Mouse (Mus musculus) urinary bladder, adult 2 months (tissue): ENCODE measurements around the gene Nod2. TPM values are rescaled to one million over a fixed set of nuclear protein-coding genes. Genes with fewer than 3 reads are reported as not detected.
"Not testable (repeated sequence)": the region's sequence is repeated elsewhere in the genome, so short reads cannot be mapped to it uniquely, and the experiment has no call there.

Experiments
- DNase-seq: peaks from one replicate; pipeline ENCODE4 v3.0.0; 2022; ENCODE audit warnings: low spot score
- polyA plus RNA-seq: library from polyadenylated mRNA; depleted of rRNA; stranded (reverse); fragments of >200 nt; gene quantifications from 2 replicates; pipeline ENCODE4 v1.2.3, GENCODE M21; 2012

Gene Nod2
- polyA plus RNA-seq, 1 experiment: 0.47 TPM

GRCm38 (mm10) chr8:88633343-88633765 is 13.8 kb upstream of the Nod2 start:
- DNase-seq: no peak

- no peak for DNase-seq
Observed at GRCm38 (mm10) chr8:88635474-88636397, 11.4 kb upstream of the Nod2 start, which contains the start of gene Snx20. Gene Snx20, minus strand, starts transcription at chr8:88636128.

GRCm38 (mm10) chr8:88637092-88638000 is 9.8 kb upstream of the Nod2 start:
- DNase-seq: no peak

- DNase-seq: no peak
Observed at GRCm38 (mm10) chr8:88638908-88639307, 8.2 kb upstream of the Nod2 start.

- no peak for DNase-seq
Observed at GRCm38 (mm10) chr8:88642734-88643564, 4.2 kb upstream of the Nod2 start.

GRCm38 (mm10) chr8:88648322-88648721 is 1.2 kb downstream of the Nod2 start:
- no peak for DNase-seq

- no peak for DNase-seq
Observed at GRCm38 (mm10) chr8:88650016-88650708, 3.0 kb downstream of the Nod2 start.

- not testable (repeated sequence) for DNase-seq
Observed at GRCm38 (mm10) chr8:88651122-88651521, 4.0 kb downstream of the Nod2 start.

GRCm38 (mm10) chr8:88655334-88655733 is 8.2 kb downstream of the Nod2 start:
- no peak for DNase-seq

GRCm38 (mm10) chr8:88659873-88660272 is 12.8 kb downstream of the Nod2 start:
- DNase-seq: no peak

GRCm38 (mm10) chr8:88662401-88662821 is 15.3 kb downstream of the Nod2 start:
- no peak for DNase-seq

GRCm38 (mm10) chr8:88664121-88664520 is 17.0 kb downstream of the Nod2 start:
- DNase-seq: no peak

GRCm38 (mm10) chr8:88664947-88665346 is 17.8 kb downstream of the Nod2 start:
- DNase-seq: no peak

- no peak for DNase-seq
Observed at GRCm38 (mm10) chr8:88666435-88666834, 19.3 kb downstream of the Nod2 start.

- no peak for DNase-seq
Observed at GRCm38 (mm10) chr8:88668400-88669086, 21.4 kb downstream of the Nod2 start.

GRCm38 (mm10) chr8:88670782-88671181 is 23.7 kb downstream of the Nod2 start:
- no peak for DNase-seq

GRCm38 (mm10) chr8:88671575-88671974 is 24.5 kb downstream of the Nod2 start:
- DNase-seq: no peak

- no peak for DNase-seq
Observed at GRCm38 (mm10) chr8:88673859-88674258, 26.7 kb downstream of the Nod2 start.

- DNase-seq: no peak
Observed at GRCm38 (mm10) chr8:88675372-88676165, 28.5 kb downstream of the Nod2 start.
